Mouse (Mus musculus) cerebellum, adult 11 months (tissue): Measurements from ENCODE around the gene Sfswap.
"Not testable (repeated sequence)": the region's sequence is repeated elsewhere in the genome, so short reads cannot be mapped to it uniquely, and the experiment has no call there.

Source experiments
- DNase-seq: peaks from one replicate; pipeline ENCODE4 v3.0.0; 2022

Gene Sfswap

DNA sequence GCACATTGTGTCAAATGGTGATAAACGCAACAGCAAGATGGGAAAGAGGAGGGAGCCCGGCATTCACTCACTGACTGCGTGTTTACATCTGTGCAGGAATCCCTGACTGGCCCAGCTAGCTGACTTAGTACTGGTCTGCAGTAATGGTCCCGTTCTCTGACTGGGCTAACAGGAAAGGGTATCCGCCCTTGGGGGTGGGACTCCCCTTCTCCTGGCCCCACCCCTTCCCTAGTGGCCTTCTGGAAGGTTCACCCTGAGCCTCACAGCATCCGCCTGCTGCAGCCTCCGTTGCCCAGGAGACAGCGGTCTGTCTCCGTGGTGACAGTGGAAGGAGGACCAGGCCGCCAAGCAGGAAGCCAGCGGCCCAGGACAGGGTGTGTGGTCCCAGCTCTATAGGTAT, 89.9 kb downstream of the Sfswap start:
- DNase-seq: peak; percentile 47

DNA sequence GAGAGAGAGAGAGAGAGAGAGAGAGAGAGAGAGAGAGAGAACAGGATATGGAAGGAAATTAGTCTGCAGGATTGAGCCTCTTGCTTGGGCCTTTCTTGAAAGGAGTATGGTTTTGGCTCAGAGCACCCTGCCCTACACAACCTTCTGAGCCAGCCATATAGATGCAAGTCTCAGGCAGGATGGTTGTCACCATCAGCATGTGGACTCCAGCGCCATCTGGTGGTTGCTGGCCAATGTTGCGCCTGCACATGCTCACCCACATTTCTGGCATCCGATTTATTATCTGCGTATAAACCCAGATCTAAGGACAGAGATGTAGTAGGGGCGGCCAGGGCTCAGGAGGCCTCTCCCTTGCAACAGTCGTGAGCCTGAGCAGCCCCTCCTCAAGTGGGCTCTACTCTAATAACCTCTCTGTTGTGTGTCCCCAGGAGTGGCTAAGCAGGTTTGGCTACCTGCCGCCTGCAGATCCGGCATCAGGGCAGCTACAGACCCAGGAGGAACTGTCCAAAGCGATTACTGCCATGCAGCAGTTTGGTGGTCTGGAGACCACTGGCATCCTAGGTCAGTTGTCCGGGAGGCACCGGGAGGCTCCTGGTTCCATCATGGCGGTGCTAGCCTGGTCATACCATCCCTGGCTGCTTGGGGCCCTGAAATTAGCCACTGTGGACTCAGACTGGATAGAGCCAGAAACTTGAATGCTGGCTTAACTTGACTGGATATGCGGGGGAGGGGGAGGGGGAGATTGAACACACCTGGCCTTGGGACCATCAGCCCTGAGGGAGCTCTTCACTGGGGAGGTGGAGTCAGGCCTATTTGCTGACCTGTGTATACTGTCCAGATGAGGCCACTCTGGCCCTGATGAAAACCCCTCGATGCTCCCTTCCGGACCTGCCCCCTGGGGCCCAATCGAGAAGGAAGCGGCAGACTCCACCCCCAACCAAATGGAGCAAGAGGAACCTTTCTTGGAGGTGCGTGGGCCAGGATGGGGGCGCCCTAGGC, 93.4 kb downstream of the Sfswap start:
- DNase-seq: peak; percentile 89

DNA sequence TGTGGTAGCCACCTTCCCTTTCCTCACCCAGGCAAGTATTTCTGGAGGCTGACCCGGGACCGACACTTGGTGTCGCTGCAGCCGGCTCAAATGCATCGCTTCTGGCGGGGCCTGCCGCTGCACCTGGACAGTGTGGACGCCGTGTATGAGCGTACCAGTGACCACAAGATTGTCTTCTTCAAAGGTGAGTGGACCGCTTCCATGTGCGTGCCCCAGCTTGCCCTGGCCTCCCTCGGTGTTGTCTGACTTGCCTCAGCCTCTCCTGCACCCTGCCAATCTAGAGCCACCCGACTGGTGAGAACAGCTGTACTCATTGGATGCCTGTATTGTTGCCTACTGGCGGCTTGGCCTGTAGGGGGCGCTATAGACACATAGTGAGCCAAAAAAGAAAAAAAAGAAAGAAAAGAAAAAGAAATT, 101.1 kb downstream of the Sfswap start:
- no peak for DNase-seq

DNA sequence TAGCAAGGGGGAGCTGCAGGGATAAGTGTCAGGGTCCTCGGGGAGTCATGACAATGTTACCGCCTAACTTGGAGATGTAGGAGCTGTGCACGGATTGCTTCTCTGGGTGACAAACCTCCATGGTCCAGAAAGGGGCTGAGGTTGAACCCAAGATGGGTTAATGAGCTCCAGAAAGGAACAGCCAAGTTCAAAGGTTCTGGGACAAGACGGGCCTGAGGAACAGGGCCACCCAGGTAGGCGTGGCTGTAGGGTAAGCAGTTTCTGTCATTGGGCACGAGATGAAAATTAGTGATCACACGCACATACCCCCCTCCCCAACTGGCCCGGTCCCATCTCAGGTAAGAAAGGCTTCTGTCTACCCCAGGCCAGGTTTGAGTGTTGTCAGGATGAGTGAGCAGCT, 106.5 kb downstream of the Sfswap start:
- DNase-seq: no peak

DNA sequence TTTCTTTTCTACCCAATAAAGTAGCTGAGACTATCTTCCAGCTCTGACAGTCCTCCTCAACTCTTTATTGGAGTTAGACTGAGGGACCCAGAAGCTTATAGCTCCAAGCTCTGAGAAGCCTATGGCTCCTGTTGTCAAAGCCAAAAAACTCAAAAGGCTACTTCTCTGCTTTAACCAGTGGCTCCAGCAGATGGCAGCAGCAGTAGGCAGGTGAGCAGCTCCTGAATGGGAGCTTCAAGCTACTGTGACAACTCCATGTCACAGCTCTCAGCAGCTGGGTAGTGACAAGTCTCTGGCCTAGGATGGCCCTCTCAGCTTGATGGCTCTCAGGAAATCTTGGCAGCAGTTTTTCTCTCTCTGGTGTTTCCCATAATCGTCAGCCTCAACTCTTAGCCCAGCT, 110.0 kb downstream of the Sfswap start:
- no peak for DNase-seq

DNA sequence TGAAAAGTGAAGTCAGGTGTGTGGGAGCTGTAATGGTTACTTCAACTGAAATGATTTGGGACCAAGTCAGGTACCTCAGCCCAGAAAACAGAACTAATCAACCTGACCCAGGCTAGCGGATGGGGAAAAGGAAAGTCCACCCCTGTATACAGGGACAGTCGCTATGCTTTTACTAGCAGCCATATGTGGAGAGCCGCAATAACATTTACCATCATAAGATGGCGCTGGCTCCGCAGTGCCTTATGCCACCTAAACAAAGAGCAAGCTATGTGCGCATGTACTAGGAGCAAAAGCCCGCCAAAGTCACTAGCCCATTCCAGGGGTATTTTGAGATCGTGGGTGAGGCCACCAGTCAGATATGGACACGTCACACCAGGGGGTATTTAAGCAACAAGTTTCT, 119.6 kb downstream of the Sfswap start:
- not testable (repeated sequence) for DNase-seq
